Mouse (Mus musculus) embryonic facial prominence, embryonic 14.5 days (tissue): ENCODE results near the gene Kcne2. TPM values are rescaled to one million over a fixed set of nuclear protein-coding genes. Genes with fewer than 3 reads are reported as not detected.
A peak's percentile ranks its signal among the peaks of the same experiment; 100 is the strongest.

Source experiments
- ATAC-seq: fragments of 200-750 bp; cut with Nextera tagmentation; 2 replicates; pipeline ENCODE4 v1.8.0; 2017; ENCODE audit warnings: low read depth, moderate number of reproducible peaks, moderate TSS enrichment
- DNase-seq: peaks from one replicate; pipeline ENCODE4 v3.0.0-alpha.2; 2015; ENCODE audit warnings: low spot score
- H3K27ac ChIP-seq: fragments of 300-500 bp; sonication (generic); replicated peaks from 2 replicates; pipeline ENCODE4 v1.5.1; 2014; ENCODE audit warnings: low read depth, mild to moderate bottlenecking, low read length, moderate library complexity
- H3K27me3 ChIP-seq: fragments of 300-500 bp; sonication (generic); replicated peaks from 2 replicates; pipeline ENCODE4 v1.6.1; 2014; ENCODE audit warnings: low read length; ENCODE audit not compliant: control insufficient read depth, insufficient read depth
- H3K36me3 ChIP-seq: fragments of 300-500 bp; sonication (generic); 2 replicates; pipeline ENCODE4 v1.6.1; 2014; ENCODE audit warnings: low read length, mixed read lengths; ENCODE audit not compliant: control insufficient read depth, insufficient read depth
- H3K4me1 ChIP-seq: fragments of 300-500 bp; sonication (generic); 2 replicates; pipeline ENCODE4 v1.6.1; 2014; ENCODE audit warnings: antibody characterized with exemption, low read length; ENCODE audit not compliant: control insufficient read depth, insufficient read depth
- H3K4me2 ChIP-seq: fragments of 300-500 bp; sonication (generic); 2 replicates; pipeline ENCODE4 v1.6.1; 2014; ENCODE audit warnings: low read depth, mild to moderate bottlenecking, low read length, moderate library complexity, mixed read lengths
- H3K4me3 ChIP-seq: fragments of 300-500 bp; sonication (generic); 2 replicates; pipeline ENCODE4 v1.5.1; 2014; ENCODE audit warnings: low read depth, mild to moderate bottlenecking, low read length
- H3K9ac ChIP-seq: fragments of 300-500 bp; sonication (generic); 2 replicates; pipeline ENCODE4 v1.6.1; 2014; ENCODE audit warnings: low read depth, mild to moderate bottlenecking, low read length, moderate library complexity, mixed read lengths
- H3K9me3 ChIP-seq: fragments of 300-500 bp; sonication (generic); 2 replicates; pipeline ENCODE4 v1.6.1; 2016; ENCODE audit warnings: low read length; ENCODE audit not compliant: control insufficient read depth
- WGBS: fragments of 180-500 bp; shearing (Covaris S2); extraction: QIAGEN DNeasy Blood & Tissue Kit; methylation state at CpG from one replicate; pipeline ENCODE4 v1.1.7; 2014; 5-methylcytosine and 5-hydroxymethylcytosine counted together
- polyA plus RNA-seq: library from polyadenylated mRNA; unstranded; fragments of >200 nt; fragmentation: Nextera tagmentation; extraction: Ambion mirVana; gene quantifications from 2 replicates; pipeline ENCODE4 v1.2.1, GENCODE M21; 2014

The Kcne2 gene
- polyA plus RNA-seq, 1 experiment from 2014 or later, result 2.3 TPM

DNA sequence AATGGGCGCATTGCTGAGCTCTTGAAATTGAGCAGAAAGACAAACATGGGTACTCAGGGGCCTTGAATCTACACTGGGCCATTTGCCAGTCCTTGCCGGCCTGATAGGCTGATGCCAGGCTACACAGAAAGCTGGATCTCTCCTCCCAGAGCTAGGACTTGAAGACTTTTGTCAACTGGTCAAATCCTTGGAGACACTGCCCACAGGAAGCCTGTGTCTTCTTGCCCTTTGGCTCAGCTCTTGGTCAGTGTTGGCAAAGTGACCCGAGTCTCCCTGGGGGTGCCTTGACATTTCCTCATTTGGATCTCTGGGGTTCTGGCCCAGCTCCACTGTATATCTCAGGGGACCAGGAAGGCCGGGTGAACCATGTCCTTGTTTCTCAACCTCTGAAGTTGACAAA, 16.7 kb upstream of the Kcne2 start:
- no peak for ATAC-seq

DNA sequence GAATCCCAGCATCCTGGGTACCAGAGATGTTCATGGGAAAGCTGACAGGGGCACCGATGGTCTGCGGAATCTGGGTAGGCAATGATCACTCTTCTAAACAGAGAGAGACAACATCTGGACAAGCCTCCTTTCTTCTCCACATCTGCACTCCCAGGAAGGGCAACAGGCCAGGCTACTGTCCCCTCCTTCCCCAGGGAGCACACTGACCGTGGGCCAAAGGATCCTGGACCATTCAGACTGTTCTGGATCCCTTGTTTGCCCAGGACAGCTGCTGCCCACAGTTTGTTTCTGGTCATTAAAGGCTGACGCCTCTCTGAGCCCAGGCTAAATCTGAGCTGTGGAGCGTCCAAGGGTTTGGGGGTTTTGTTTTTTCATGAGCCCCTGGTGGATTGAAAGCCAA, 9.5 kb upstream of the Kcne2 start:
- Histone ChIP-seq H3K36me3 (no peaks in the 10 kb centered on the region), H3K4me1 (no peaks in the 10 kb centered on the region), H3K27me3 (no peaks in the 10 kb centered on the region), H3K4me2 (no peak overlapping the region), H3K9me3 (no peaks in the 10 kb centered on the region), H3K4me3 (no peak overlapping the region), H3K27ac (no peak overlapping the region), H3K9ac (no peak overlapping the region)
- DNase-seq, result no peak
- WGBS, result 68% methylated on average over 5 of the region's 5 CpGs
- no peak for ATAC-seq

More for the DNA sequence above, 16.7 kb upstream of the Kcne2 start:
- DNase-seq, result no peak
- Histone ChIP-seq H3K36me3 (no peaks in the 10 kb centered on the region), H3K4me1 (peaks cover 4% of the 10 kb centered on the region; the same call in 1 of the 2 replicates), H3K27ac (no peak overlapping the region), H3K4me2 (no peak overlapping the region), H3K9me3 (no peaks in the 10 kb centered on the region), H3K27me3 (no peaks in the 10 kb centered on the region), H3K4me3 (no peak overlapping the region), H3K9ac (no peak overlapping the region)
- 76% methylated on average over 4 of the region's 4 CpGs for WGBS

DNA sequence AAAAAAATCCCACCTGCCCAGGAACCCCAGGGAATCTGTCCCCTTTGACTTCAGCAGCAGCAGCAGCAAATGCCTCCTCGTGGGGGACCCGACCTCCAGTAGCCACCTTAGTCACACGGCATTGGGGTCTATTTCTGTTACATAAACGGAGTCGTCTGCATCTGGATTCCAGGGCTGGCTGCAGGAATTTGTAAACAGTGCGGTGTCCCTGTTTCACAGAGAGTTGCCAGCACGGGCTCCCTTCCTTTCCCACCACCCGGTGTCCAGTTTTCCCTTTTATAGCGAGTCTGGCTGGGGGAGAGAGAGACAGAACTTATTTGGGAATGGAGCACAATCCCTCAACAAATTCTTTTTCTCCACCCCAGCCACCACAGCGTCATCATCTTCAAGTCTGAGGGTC, 7.1 kb upstream of the Kcne2 start:
- WGBS, result 26% methylated on average over 10 of the region's 10 CpGs
- ATAC-seq (no peak), DNase-seq (no peak)
- Histone ChIP-seq H3K4me2 (no peak overlapping the region), H3K27ac (no peak overlapping the region), H3K4me1 (no peaks in the 10 kb centered on the region), H3K27me3 (no peaks in the 10 kb centered on the region), H3K4me3 (no peak overlapping the region), H3K9me3 (no peaks in the 10 kb centered on the region), H3K9ac (no peak overlapping the region), H3K36me3 (no peaks in the 10 kb centered on the region)

DNA sequence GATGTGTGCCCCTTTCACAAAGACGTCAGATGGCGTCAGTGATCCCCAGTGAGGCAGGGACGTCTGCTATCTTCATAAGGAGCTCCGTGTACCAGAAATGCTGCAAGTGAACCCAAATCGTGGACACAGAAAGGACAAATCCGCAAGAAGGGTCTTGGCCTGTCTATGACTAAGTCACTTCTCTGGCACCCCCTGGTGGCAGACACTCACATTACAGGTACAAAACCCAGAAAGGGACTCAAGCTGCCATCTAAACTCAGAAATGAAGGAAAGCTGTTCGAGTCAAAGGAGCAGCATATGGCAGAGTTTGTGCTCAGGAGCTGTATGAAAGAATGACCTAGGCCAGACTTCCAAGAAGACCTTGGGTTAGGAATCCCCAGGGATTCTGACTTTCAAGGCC, 5.6 kb upstream of the Kcne2 start:
- Histone ChIP-seq H3K9me3 (no peaks in the 10 kb centered on the region), H3K4me1 (no peaks in the 10 kb centered on the region), H3K27ac (no peak overlapping the region), H3K9ac (no peak overlapping the region), H3K4me3 (no peak overlapping the region), H3K4me2 (no peak overlapping the region), H3K36me3 (no peaks in the 10 kb centered on the region), H3K27me3 (no peaks in the 10 kb centered on the region)
- DNase-seq (peak; percentile 88), ATAC-seq (peak; percentile 50; the same call in 1 of the 2 replicates)
- WGBS, result 11% methylated on average over 7 of the region's 7 CpGs

DNA sequence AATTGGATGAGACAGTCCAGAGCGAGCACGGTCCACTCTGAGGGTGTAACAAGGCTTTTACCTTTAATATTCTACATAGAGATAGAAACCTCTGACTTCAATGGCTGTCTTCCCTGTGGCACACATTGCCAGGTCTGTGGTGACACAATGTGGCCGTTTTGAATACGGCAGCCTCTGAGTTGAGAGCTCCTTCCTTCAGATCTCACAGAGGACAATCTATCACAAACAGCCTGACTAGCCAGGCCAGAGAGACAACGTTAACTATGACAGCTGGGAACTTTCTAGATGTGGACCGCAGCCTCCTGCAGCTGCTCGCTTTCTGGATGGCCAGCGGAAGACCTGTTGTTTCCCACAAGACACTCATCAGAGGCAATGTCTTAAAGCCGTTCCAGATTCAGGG, 3.4 kb upstream of the Kcne2 start:
- DNase-seq (no peak), ATAC-seq (no peak)
- H3K4me1 ChIP-seq, result no peaks in the 10 kb centered on the region
- 83% methylated on average over 9 of the region's 9 CpGs for whole genome bisulfite sequencing
- H3K9me3 ChIP-seq, result no peaks in the 10 kb centered on the region
- H3K4me2 ChIP-seq, result no peak overlapping the region
- no peaks in the 10 kb centered on the region for H3K27me3 ChIP-seq
- no peak overlapping the region for H3K4me3 ChIP-seq
- H3K9ac ChIP-seq, result no peak overlapping the region
- H3K27ac ChIP-seq, result no peak overlapping the region
- no peaks in the 10 kb centered on the region for H3K36me3 ChIP-seq

DNA sequence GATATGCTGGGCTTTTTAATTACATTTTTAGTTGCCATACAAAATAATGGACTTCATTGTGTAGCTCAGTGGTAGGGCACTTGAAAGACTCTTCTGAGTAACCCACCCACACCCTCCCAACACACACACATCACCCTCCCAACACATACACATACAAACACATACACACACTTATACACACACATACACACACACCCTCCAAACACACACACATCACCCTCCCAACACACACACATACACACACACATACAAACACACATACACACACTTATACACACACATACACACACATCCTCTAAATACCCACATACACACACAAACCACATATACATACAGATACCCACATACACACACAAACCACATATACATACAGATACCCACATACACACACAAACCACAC, 2.1 kb upstream of the Kcne2 start:
- Histone ChIP-seq H3K4me2 (no peak overlapping the region), H3K4me1 (no peaks in the 10 kb centered on the region), H3K9ac (no peak overlapping the region), H3K27ac (no peak overlapping the region), H3K27me3 (no peaks in the 10 kb centered on the region), H3K4me3 (no peak overlapping the region), H3K36me3 (no peaks in the 10 kb centered on the region), H3K9me3 (no peaks in the 10 kb centered on the region)
- DNase-seq (no peak), ATAC-seq (no peak)

DNA sequence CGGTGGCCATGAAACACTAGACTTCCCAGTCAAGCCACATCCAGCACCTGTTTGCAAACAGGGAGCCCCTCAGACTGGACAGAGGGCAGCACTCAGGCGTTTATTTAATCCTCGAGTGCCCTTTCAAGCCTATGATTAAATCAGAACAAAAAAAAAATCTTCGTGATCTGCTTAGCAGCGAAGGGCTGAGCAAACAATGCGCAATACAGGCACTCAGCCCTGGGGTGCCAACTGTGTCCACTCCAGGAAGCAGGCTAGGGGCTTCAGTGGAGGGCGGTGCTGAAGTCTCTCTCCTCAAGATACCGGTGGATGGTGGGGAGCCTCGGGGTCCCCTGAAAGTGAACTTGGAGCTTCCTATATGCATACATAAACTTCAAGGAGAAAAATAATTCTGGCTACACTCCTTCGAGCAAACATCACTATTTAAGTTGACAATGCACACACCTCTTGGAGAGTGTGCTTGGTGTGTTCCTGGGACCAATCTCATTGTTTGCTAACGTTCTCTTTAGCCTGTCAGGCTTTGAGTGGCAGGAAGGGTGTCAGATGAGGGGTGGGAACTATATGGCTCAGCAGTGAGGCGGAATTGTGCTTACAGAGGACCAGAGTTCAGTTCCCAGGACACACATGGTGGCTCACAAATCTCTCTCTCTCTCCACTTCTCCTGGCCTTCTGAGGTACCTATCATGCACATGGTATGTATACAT, 2.2 kb downstream of the Kcne2 start:
- no peaks in the 10 kb centered on the region for H3K4me1 ChIP-seq
- H3K36me3 ChIP-seq, result no peaks in the 10 kb centered on the region
- DNase-seq, result no peak
- H3K4me2 ChIP-seq, result no peak overlapping the region
- 53% methylated on average over 12 of the region's 12 CpGs for WGBS
- no peak overlapping the region for H3K27ac ChIP-seq
- no peak overlapping the region for H3K9ac ChIP-seq
- ATAC-seq, result no peak
- no peak overlapping the region for H3K4me3 ChIP-seq
- no peaks in the 10 kb centered on the region for H3K27me3 ChIP-seq
- H3K9me3 ChIP-seq, result no peaks in the 10 kb centered on the region

DNA sequence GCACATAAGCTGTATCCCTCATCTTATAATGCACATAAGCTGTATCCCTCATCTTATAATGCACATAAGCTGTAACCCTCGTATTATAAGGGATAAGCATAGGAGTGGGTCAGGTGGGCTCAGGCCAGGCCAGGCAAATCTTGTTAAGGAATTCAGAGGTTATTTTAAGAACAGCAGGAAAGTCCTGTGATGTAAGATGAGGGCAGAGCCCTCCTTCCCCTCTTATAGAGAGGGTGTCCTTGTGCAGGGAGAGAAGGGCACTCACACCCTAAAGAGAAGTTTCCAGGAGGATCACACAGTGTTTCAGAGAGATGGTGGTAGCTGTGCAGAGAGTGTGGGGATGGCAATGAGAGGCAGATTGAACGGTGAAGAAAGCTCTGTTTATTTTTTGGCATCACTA, 3.1 kb downstream of the Kcne2 start:
- no peak overlapping the region for H3K27ac ChIP-seq
- H3K9ac ChIP-seq, result no peak overlapping the region
- H3K36me3 ChIP-seq, result no peaks in the 10 kb centered on the region
- H3K4me1 ChIP-seq, result peaks cover 1% of the 10 kb centered on the region
- no peak overlapping the region for H3K4me3 ChIP-seq
- no peak for ATAC-seq
- 75% methylated on average over 2 of the region's 2 CpGs for WGBS
- H3K27me3 ChIP-seq, result no peaks in the 10 kb centered on the region
- no peak for DNase-seq
- no peaks in the 10 kb centered on the region for H3K9me3 ChIP-seq
- no peak overlapping the region for H3K4me2 ChIP-seq

DNA sequence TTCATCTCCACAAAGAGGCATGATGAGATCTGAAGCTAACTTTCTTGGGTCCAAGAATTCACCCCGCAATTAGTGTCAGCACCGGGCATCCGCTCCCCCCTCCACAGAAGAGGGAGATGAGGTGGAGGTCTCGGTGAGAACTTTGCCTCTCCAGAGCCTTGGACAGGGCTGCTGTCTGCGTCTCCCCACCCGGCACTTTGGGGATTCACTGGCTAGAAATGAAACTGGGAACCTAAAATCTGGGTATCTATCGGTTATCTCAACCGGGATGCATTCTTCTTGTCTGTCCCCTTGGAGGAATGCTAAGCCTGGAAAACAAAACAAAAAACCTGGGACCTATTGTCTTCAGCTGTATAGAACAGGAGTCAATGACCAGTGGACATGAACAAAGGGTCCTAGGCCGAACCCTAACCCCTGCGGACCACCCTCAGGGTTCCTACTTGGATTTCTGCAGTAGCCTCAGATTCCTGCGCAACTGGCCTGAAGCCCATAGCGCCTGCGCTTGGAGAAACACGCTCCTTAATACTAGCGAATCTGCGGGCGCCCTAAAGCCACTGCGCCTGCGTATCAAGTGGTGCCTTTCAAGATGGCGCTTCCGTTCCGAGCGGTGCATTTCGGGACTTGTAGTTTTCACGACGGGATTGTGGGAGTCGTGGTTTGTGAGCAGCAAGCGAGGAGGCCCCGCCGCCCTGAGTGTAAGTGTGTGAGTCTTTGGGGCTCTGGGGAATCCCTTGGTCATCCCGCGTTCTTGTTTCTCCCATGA, 8.6 kb downstream of the Kcne2 start, which contains the start of gene Smim11:
Gene Smim11 (plus strand): TSS at position 638 of the 763 bp plus-strand sequence.
- ATAC-seq, result peak; percentile 96
- peaks cover 9% of the 10 kb centered on the region; the same call in 1 of the 2 replicates for H3K36me3 ChIP-seq
- H3K9ac ChIP-seq, result peak within 1 kb of the TSS; percentile 81
- H3K4me2 ChIP-seq, result peak within 1 kb of the TSS; percentile 68
- H3K9me3 ChIP-seq, result no peaks in the 10 kb centered on the region
- H3K27me3 ChIP-seq, result no peaks in the 10 kb centered on the region
- peaks cover 14% of the 10 kb centered on the region for H3K4me1 ChIP-seq
- peak within 1 kb of the TSS; percentile 74 for H3K4me3 ChIP-seq
- H3K27ac ChIP-seq, result peak within 1 kb of the TSS; percentile 35
- DNase-seq, result peak; percentile 99
- 8% methylated on average over 32 of the region's 32 CpGs for WGBS
